Mouse (Mus musculus) embryo, embryonic 10 days (tissue): ENCODE measurements around the gene Rgl2.
A peak's percentile ranks its signal among the peaks of the same experiment; 100 is the strongest.

ENCODE experiments used
- DNase-seq: peaks from one replicate; pipeline ENCODE4 v3.0.0-alpha.2; 2015; ENCODE audit warnings: low spot score

Gene Rgl2

DNA sequence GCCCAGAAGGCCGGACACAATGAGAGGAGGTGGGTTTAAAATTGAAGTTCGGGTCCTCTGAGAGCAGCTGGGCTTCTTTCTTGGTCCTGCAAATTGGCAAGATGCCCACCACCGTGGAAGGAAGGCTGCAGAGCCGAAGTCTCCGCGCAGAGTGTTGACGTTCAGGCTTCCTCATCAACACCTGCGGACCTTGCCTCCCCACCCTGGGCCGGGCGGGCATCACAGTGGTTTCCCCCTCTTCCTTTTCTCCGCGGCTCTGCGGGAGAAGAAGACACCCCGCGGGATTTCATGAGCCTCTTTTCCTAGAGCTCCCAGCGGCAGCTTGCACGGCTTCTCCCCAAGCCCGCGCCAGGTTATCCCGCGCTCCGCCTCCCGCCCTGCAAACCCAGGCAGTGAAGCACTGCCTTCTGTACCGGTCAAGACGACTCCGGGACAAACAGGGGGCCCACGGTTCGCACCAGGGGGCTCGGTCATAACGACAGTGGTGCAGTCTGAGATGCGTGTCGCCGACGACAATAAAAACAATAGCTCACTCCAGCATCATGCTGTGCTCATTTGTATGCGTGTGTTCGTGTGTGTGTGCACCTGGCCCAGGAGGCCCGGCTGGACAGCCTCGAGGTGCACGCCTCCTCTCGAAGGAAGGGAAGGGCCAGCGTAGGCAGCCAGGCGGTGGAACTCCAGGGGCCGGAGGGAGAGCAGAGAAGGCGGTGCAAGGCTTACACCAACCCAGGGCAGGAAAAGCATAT lies 20.8 kb upstream of the Rgl2 start:
- DNase-seq = no peak

DNA sequence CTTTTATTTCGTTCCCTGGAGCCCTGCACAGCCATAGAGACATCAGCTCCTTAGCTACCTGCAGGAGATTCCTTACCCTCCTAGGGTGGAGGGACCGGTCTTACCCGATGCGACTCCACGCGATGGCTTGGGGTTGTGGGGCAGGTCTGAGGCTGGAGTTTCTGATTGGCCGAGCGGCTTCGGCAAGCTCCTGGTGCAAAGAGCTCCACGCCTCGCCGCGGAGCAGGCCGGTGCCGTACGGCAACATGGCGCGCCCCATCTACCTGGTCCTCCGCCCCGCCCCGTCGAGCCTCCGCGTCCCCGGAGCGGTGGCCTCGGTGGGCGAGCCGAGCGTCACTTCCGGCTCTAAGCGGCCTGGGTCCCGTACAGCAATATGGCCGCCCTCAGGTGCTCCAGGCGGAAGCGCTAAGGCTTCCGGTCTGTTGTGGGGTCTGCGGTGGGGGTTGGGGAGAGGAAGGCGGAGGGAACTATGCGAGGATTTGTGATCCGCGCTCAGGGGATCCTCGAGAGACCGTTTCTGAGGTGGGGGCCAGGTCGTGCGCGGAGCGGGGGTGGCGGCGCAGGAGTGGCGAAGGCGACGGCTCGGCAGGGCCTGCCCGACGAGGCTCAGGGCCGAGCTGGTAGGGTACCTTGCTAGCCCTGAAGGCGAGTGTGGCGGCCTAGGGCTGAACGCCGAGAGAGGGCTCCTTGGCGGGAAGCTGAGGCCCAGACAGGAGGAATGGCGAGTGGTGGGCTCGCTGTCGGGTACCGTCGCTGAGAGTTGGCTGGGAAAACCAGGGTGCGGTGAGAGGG lies 20.1 kb upstream of the Rgl2 start, which contains the start of gene Daxx:
Daxx (plus strand) TSS at position 338 of the 792 bp plus-strand sequence.
- peak; percentile 99 for DNase-seq

DNA sequence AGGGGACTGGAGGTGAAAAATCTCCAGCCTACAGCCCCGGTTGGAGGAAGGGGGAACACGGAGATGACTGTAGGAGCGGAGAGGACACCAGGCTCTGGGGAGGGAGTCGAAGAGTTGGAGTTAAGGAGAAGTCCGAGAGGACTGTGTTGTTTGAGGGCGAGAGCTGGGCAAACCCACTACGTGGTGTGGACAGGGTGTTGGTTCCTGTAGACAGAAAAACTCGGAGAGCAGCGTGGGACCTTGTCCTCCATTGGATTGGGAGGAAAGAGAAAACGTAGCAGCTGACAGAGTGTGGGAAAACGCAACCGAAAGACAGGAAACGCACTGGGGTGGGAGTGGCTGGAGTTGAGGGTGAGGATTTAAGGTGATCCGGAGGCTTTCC lies 19.5 kb upstream of the Rgl2 start:
- DNase-seq = peak; percentile 55

DNA sequence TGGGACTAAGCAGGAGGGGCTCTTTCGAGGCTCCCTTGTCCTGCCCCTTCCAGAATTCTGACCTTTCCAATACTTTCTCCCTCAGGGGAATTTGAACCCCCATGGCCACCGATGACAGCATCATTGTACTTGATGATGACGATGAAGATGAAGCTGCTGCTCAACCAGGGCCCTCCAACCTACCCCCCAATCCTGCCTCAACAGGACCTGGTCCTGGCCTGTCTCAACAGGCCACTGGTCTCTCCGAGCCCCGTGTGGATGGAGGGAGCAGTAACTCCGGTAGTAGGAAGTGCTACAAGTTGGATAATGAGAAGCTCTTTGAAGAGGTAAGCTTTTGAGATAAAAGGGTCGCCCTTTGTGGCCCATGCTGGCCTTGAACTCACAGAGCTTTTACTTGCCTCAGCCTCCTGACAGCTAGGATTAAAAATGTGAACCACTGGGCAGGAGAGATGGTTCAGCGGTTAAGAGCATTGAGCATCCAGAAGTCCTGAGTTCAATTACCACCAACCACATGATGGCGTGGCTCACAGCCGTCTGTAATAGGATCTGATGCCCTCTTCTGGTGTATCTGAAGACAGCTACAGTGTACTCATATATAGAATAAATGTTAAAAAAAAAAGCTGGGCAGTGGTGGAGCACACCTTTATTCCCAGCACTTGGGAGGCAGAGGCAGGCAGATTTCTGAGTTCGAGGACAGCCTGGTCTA lies 18.8 kb upstream of the Rgl2 start:
- no peak for DNase-seq

DNA sequence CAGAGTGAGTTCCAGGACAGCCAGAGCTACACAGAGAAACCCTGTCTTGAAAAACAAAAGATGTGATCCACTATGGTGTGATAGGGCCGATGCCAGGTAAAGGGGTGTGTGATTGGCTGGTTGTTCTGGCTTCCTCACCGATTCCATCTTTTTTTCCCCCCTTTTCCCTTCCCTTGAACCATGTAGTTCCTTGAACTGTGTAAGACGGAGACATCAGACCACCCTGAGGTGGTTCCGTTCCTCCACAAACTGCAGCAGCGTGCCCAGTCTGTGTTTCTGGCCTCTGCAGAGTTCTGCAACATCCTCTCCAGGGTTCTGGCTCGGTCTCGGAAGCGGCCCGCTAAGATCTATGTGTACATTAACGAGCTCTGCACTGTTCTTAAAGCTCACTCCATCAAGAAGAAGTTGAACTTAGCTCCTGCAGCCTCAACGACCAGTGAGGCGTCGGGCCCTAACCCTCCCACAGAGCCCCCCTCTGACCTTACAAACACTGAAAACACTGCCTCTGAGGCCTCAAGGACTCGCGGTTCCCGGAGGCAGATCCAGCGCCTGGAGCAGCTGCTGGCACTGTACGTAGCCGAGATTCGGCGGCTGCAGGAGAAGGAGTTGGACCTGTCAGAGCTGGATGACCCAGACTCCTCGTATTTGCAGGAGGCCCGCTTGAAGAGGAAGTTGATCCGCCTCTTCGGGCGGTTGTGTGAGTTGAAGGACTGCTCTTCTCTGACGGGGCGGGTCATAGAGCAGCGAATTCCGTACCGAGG lies 18.1 kb upstream of the Rgl2 start:
- DNase-seq = no peak

DNA sequence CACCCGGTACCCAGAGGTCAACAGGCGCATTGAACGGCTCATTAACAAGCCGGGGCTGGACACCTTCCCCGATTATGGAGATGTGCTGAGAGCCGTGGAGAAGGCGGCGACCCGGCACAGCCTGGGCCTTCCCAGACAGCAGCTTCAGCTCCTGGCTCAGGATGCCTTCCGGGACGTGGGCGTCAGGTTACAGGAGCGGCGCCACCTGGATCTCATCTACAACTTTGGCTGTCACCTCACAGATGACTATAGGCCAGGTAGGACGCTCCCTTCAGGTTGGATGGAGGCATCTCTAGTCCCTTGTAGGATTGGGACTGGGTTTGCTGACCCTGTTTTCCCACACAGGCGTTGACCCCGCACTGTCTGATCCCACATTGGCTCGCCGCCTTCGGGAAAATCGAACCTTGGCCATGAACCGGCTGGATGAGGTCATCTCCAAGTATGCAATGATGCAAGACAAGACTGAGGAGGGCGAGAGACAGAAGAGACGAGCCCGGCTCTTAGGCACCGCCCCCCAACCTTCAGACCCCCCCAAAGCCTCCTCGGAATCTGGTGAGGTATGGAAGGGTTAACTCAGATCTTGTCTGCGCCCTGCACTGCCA lies 17.4 kb upstream of the Rgl2 start:
- DNase-seq = no peak

DNA sequence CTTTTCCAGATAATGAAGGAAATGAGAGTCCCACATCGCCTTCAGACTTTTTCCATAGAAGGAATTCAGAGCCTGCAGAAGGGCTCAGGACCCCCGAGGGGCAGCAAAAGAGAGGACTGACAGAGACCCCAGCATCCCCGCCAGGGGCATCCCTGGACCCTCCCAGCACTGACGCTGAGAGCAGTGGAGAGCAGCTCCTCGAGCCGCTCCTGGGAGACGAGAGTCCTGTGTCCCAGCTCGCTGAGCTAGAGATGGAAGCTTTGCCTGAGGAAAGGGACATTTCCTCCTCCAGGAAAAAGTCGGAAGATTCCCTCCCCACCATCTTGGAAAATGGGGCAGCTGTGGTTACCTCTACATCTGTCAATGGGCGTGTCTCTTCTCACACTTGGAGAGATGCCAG lies 16.1 kb upstream of the Rgl2 start:
- no peak for DNase-seq

DNA sequence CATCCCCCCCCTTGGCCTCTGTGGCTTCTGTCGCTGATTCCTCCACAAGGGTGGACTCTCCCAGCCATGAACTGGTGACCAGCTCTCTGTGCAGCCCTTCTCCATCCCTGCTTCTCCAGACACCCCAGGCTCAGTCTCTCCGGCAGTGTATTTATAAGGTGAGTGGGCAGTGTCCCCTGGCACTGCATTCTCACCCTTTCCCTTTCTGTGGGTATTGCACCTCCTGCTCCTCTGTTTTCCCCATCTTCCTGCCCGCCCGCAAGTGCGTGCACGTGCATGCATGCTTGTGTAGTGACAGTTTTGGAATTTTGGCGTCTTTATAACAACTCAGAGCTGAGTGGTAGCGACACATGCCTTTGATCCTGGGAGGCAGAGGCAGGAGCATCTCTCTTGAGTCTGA lies 15.4 kb upstream of the Rgl2 start:
- no peak for DNase-seq

DNA sequence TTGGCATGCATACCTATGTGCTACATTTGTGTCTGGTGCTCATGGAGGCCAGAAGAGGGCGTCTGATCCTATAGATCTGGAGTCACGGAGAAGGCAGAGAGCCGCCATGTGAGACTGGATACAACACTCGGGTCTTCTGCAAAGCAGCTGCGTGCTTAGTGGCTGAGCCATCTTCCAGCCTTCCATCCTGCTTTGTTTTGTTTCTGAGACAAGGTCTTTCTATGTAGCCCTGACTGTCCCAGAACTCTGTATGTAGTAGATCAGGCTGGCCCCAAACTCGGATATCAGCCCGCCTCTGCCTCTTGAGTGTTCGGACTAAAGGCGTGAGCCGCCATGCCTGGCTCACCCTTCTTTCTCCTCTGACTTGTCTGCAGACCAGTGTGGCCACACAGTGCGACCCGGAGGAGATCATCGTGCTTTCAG lies 14.4 kb upstream of the Rgl2 start:
- DNase-seq = no peak

DNA sequence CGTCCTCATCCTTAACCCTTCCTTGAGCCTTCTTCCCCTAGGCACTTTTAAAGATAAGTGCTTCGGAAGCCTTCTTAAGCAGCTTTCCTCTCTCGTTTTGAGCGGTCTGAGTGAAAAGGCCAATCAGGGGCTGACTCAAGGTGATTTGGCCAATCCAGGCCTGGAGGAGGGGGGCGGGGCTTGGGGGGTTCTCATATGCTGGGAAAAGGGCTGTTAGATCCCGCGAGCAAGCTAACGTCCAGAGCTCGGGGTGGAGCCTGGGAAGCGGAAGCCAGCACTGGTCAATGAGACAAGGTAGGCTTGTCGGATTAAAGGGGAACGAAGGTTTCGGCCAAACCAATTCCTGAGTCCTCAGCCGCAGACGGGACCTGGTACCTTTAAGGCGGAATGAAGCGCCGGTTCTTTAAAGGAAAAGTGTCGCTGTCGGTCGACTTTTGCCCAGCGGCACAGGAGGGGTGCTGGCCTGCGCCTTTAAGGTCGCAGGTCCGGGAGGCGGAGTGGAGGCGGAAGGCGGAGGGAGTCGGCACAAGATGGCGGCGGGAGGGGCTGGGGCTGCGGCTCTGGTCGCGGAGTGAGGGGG lies 13.6 kb upstream of the Rgl2 start, which contains the start of the genes Tapbp and Zbtb22:
Tapbp (plus strand) TSS at position 229 of the 580 bp plus-strand sequence.
Zbtb22 (plus strand) TSS at position 234 of the 580 bp plus-strand sequence.
- peak; percentile 97 for DNase-seq

DNA sequence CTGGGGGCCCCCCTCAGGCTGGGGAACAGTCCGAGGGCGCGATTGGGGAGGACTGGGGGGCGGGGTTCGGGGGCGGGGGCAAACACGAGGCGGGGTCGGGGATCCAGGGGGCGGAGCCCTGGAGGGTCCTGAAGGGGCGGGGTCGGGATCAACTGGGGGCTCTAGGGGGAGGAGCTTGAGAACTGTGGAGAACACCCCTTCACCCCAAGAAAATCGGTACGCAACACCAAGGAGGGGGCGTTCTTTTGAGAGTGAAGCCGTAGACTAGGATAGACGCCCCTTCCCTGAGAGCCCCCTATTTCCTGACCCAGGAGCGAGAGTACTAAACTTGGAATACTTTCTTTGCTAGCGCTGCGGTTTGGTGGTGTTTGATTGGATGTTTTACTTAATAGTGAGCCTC lies 13.0 kb upstream of the Rgl2 start:
- DNase-seq = peak; percentile 33

DNA sequence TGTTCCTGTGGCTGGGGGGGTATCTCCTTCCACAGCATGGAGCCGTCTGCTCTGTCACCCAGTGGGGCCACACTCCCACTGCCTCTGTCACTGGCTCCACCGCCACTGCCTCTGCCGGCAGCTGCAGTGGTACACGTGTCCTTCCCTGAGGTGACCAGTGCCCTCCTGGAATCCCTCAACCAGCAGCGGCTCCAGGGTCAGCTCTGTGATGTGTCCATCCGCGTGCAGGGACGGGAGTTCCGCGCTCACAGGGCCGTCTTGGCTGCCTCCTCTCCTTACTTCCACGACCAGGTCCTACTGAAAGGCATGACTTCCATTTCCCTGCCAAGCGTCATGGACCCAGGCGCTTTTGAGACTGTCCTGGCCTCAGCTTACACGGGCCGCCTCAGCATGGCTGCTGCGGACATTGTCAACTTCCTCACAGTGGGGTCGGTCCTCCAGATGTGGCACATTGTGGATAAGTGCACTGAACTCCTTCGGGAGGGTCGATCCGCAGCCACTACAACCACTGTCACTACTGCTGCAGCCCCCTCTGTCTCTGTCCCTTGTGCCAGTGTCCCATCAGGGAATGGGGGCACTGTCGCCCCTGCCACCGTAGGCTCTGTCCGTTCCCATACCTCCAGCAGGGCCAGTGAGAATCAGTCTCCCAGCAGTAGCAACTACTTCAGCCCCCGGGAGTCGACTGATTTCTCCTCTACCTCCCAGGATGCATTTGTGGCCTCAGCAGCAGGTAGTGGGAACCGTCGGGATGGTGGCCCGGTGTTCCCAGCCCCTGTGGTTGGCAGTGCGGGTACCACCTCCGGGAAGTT lies 12.3 kb upstream of the Rgl2 start:
- no peak for DNase-seq

DNA sequence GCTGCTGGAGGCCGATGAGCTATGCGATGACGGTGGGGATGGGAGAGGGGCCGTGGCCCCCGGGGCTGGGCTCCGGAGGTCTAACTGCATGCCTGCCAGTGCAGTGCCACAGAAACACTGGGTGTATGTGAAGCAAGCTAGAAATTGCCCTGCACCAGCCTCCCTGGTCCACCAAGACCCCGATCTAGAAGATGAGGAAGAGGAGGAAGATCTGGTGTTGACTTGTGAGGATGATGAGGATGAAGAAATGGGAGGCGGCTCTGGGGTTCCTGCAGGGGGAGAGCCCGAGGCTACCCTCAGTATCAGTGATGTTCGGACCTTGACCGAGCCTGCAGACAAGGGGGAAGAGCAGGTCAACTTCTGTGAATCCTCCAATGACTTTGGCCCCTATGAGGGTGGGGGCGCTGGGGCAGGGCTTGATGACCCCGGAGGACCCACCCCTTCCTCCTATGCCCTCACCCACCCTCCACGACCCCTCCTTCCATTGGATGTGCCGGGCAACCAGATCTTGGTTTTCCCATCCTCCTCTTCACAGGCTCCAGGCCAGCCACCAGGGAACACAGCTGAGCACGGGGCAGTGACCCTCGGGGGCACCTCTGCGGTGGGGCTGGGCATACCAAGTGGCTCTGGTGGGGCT lies 11.6 kb upstream of the Rgl2 start:
- DNase-seq = no peak

DNA sequence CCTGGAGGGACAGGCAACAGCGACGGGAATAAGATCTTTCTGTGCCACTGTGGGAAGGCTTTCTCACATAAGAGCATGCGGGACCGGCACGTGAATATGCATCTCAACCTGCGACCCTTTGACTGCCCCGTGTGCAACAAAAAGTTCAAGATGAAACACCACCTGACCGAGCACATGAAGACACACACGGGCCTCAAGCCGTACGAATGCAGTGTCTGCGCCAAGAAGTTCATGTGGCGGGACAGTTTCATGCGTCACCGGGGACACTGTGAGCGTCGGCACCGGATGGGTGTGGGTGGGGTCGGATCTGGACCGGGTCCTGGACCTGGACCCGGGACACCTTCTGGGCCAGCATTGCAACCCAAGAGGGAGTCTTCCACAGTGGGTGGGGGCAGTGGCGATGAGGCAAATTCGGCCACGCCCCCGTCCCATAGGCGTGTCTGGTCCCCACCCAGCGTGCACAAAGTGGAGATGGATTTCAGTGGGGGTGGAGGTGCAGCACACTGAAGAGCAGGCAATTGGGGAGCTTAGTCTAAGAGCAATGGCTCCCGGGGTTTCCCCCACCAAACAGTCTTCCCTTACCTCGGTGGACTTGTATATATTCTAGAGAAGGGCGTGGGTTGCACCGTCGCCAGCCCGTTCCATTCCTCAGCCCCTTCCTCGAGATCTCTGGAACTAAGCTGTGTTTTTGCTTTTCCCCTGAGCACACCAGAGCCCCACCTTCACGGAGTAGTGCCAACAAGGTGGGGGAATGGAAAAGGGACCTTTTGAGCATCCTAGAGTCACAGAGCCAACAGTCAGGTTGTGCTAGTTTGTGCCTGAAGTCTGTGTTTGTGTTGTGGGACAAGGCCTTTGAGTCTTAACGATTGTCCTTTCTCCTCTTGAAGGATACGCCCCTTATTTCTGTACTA lies 10.8 kb upstream of the Rgl2 start:
- no peak for DNase-seq

DNA sequence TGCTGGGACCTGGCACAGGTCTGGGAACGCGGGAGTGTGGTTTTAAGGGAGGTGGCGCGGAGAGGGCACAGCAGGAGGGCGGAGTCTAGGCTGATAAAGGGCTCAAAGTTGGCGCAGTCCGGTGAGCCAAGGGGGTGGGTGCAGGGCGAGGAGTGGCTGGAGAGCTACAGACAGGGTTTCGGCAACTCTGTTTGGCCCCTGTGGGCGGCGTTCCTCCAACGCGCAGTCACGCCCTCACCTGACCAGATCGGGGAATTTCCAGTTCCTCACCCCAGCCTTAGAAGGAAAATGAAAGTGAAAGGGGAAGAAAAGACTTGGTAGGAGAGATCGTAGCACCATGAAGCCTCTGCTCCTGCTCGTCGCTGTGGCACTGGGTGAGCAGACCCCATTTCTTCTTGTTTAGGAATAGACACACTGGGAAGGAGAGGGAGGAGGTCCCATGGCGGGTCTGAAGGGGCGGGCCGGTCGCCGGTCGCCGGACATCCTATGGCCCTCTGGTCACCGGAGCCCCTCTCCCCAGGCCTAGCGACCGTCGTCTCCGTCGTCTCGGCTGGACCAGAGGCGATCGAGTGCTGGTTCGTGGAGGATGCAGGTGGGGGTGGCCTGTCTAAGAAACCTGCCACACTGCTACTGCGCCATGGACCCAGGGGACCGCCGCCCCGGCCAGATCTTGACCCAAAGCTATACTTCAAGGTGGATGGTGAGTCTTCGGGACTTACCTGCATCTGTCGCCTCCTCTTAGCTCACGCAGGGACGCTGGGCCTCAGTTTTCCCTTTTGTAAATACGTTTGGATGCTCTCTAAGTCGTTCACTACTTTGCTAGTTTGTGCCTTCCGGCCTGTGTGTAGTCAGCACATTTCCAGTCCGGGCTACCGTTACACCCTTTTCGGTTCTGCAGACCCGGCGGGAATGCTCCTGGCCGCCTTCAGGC lies 9.7 kb upstream of the Rgl2 start:
- peak; percentile 71 for DNase-seq

DNA sequence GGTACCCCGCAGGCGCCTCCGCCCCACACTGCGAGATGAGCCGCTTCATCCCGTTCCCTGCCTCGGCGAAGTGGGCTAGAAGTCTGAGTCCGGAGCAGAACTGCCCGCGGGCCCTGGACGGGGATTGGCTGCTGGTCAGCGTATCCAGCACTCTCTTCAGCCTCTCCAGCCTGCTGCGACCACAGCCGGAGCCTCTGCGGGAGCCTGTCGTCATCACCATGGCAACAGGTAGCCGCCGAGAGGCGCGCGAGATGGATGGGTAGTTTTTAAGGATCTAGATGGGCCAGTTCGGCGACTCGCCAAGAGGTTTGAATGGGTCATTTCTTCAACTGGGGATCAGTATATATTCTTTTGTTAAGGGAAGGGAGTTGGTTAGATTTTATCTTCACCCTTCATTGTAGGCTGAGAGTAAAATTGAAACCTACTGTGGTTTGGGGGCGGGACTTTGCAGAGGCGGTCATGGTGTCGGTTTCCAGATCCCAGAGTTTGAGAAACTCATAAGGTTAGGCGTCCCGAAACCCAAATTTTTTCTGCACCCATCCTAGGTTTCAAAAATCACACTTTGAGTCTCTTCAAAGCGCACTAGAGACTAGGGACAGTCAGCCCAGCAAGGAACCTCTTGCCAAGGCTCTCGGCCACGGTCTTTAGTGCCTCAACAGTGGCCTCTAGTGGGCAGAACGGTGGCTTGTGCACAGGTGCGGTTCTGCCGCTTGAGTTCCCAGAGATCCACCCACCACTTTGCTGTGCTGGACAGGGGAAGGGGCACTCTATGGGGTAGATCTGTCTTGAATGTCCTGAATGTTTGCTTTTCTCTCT lies 8.9 kb upstream of the Rgl2 start:
- peak; percentile 93 for DNase-seq

DNA sequence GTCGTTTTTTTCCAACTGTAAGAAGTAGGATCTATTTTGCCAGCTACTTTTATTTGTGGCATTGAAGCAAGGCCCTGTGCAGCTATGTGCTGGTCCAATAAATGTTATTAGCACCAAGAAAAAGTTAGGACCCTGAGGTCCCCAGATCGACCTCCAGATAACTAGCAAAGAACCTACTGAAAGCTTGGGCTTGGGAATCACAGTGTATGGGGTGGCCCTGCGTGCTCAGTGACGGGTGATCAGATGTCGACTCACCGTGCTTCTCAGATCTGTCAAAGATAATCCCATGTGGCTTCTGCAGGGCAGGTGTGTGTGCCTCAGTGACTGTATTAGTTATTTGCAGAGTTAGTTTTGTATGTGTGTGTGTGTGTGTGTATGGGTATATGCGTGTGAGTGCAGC lies 8.0 kb upstream of the Rgl2 start:
- no peak for DNase-seq
